Mouse (Mus musculus) brain, adult 2 months (tissue): Measurements from ENCODE around the gene 1810062G17Rik.

Source experiments
- DNase-seq: peaks from one replicate; pipeline ENCODE4 v3.0.0; 2011; ENCODE audit warnings: low read depth, low spot score

The 1810062G17Rik gene

DNA sequence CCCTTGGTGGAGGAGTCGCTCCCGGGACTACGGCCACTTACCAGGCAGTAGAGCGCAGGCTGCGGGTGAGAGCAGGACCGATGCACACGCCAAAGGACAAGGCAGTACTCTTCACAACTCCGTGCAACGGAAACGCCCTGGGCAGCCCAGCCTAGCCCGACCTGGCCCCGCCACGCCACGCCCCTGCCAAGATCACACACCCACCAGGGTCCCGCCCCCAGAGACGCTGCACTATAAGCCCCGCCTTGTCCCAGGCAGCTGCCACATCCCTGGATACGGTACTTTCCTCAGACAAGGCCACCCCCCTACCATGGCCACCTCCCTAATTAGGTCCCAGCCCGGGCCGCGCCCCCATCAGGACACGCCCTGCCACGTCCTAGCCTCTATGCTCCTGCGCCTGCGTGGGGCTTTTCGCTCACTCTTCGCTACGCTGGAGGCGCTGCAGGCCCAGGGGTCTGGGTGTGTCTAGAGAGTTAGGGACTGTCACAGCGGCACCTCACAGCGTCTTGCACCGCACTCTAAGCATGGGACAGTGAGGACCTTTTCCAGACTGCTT, at the start of gene 1810062G17Rik, which contains the start of gene Anxa5:
Gene 1810062G17Rik (plus strand): TSS at position 406 of the 556 bp plus-strand sequence.
Gene Anxa5 (minus strand): TSS at position 363 of the 556 bp plus-strand sequence.
- peak; percentile 95 for DNase-seq

DNA sequence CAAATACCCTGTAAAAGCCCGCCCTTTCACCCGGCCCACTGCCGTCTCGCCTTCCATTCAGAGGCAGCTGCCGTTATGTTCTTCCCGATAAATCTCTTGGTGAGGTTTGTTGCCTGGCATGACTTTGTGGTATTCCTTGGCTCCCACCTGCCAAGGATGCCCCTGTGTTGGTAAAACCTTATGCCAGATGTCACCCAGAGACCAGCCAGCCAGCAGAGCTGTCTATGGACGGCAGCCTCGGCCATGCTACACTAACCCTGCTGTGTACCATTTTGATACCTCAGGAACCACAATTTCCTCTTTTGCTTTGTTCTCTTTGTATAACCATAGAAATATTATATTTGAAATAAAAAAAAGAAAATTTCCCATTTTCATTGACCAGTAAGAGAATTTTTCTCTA, 48.4 kb upstream of the 1810062G17Rik start:
- no peak for DNase-seq

GRCm38 (mm10) chr3:36430360-36430759, 45.4 kb upstream of the 1810062G17Rik start:
- DNase-seq, result no peak

DNA sequence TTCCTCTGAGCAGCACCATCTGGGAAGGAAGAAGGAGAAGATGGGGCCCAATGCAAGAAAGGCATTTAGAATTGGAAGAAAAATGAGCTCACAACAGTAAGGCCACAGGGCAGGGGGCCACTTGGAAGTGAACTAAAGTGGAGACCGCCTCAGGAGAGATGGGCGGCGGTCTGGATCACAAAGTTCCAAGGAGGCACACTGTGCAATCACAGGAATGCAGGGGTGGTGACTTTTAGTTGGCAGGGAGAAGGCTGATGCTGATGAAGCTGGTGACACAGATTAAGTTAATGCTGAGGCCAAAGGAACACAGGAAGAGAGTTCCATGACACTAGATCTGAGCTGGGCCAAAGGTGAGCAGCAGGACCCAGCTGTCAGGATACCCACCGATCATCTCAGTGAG, 35.5 kb upstream of the 1810062G17Rik start:
- DNase-seq, result no peak

- DNase-seq, result peak; percentile 71
Measured at GRCm38 (mm10) chr3:36442426-36442825, 33.3 kb upstream of the 1810062G17Rik start.

GRCm38 (mm10) chr3:36446041-36446440, 29.7 kb upstream of the 1810062G17Rik start:
- DNase-seq, result no peak

DNA sequence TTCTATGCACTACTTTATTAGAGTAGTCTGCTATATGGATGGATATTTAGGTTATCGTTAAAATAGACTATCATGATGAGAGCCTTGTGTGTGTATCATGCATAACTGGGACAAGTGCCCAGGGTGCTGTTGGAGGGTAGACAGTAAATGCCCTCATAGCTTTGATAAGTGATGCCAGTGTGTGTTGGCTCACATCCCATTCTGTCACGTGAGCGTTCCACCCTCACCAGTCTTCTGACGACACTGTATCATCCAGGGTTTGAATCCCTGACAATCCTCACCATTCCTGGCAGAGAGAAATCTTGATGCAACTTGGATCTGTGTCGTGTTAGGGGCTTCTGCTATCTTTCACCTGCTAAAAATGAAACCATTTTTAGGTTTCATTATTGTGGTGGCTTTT, 29.2 kb upstream of the 1810062G17Rik start:
- DNase-seq, result no peak

GRCm38 (mm10) chr3:36446918-36447317, 28.8 kb upstream of the 1810062G17Rik start:
- no peak for DNase-seq

GRCm38 (mm10) chr3:36449292-36450165, 26.2 kb upstream of the 1810062G17Rik start:
- DNase-seq, result peak; percentile 43

DNA sequence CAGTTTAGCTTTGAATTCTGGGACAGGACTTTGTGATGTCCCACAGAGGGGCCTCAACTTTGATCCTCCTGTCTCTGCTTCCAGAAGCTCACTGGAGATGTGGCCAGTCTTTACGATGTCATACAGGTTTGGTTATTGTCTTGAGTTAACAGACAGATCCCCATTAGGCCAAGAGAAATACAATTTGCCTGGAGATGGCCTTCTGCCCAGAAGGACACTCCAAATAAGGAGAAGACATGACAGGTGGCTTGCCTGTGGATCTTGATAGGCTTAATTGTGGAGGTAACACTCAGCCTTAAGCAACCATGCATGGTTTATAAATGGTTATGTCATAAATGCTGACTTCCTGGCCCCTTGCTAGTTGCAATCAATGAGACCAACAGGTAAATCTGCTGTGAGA, 23.2 kb upstream of the 1810062G17Rik start:
- no peak for DNase-seq

GRCm38 (mm10) chr3:36455124-36455523, 20.6 kb upstream of the 1810062G17Rik start:
- peak; percentile 45 for DNase-seq

GRCm38 (mm10) chr3:36455566-36455965, 20.2 kb upstream of the 1810062G17Rik start:
- DNase-seq, result peak; percentile 92

DNA sequence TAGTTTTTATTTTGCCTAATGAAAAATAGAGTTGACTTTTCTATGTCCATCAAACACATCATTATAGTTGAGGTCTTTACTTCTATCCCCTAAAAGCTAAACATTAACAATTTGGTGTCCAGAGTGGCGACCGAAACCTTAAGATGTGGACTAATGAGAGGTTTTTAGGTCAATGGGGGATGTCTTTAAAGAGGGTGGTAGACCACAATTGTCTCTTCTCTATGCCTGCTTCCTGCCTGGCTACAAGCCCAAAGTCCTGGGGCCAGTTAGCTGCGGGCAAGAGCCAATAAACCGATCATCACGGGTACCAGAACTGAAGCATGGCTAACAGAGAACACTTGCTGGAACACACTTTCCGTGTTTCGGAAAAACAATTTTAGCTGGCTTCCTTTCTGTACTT, 15.0 kb upstream of the 1810062G17Rik start:
- DNase-seq, result no peak

DNA sequence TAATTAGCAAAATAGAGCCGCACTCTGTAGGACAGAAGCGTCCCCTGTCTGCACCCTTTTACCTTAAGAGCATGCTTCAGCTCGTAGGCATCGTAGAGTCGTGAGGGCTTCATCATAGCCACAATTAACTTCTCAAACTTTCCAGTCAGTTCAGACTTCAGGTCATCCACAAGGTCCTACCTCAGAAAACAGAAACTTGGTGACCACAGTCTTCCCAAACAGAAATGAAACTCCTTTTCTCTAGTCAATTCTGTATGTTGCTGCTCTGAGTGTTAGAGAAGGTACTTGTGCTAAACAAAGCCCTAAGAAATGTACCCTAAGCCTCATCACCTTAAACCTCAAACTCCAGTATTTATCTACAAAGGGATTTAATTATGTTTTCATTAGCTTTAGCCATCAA, 13.9 kb upstream of the 1810062G17Rik start:
- DNase-seq, result no peak

DNA sequence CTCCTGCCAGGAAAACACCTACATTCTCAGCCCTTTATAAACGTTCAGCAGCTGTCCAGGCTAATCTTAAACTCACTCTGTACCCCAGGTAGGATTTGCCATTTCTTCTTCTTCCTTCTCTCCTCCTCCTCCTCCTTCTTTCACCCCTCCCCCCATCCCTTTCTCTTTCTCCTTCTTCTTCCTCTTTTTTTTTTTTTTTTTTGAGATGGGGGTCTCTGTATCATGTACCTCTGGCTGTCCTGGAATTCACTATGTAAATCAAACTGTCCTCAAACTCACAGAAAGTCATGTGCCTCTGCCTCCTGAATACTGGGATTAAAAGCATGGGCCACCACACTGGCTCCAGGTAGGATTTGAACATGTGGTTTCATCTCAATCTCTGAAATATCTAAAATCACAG, 13.4 kb upstream of the 1810062G17Rik start:
- no peak for DNase-seq

DNA sequence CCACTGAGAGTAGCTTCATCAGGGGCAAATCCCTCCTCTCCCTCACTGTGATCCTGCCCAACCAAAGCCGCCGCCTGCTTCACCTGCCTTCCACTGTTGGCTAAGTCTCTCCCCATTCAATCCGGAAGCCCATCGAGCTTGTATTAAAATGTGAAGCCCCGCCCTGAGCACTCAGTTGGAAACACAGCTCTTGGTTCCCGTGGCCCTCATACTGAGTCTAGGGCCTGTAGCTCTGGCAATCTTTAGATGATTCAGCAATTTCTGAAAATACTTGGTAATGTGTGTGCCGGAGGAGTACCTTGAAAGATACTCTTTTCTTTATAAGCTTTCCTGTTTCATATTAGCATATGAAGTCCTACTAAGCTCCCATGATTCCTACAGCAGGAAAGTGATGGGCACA, 10.2 kb upstream of the 1810062G17Rik start:
- no peak for DNase-seq

DNA sequence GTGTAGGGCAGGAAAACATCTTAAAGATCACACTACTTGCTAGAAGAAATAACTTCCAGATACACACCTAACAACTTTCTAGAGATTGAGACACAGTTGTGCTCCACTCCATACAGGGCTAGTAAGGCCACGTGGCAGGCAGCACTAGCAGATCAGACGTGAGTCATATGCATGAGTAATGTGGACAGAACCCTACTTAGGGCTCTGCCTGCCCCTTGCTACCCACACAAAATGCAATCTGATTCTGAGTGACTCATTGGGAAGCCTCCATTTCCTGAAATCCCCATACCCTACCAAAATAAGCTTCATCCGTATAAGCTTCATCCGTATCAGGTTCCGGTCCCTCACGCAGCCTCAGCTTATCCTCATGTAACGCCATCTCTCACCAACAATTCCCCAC, 8.1 kb upstream of the 1810062G17Rik start:
- DNase-seq, result peak; percentile 85

DNA sequence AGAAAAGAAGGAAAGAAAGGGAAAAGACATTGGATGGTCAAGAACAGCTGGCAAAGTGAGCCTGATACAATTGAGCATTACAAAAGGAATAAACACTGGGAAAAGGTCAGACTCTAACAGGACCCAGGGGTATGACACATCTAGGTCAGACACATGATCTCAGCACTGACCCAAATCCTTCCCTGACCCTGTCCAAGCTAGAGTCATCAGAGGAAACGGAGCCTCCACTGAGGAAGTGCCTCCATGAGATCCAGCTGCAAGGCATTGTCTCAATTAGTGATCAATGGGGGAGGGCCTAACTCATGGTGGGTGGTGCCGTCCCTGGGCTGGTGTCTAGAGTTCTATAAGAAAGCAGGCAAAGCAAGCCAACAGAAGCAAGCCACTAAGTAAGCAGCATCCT, 6.9 kb upstream of the 1810062G17Rik start:
- DNase-seq, result no peak

GRCm38 (mm10) chr3:36471856-36472255, 3.9 kb upstream of the 1810062G17Rik start:
- DNase-seq, result no peak

- no peak for DNase-seq
Measured at GRCm38 (mm10) chr3:36473222-36473621, 2.5 kb upstream of the 1810062G17Rik start.

- DNase-seq, result no peak
Measured at GRCm38 (mm10) chr3:36474421-36474820, 1.3 kb upstream of the 1810062G17Rik start.

- DNase-seq, result peak; percentile 83
Measured at GRCm38 (mm10) chr3:36474938-36475483, 726 bp upstream of the 1810062G17Rik start.
